Mouse (Mus musculus): ENCODE measurements at regions not wholly inside any gene's neighbourhood (a gene's known extent, or its start where the extent isn't known, plus 50 kb on each side); places are given as distances from the start of the nearest gene placed in this dataset.

- H3K27ac ChIP-seq = no peak overlapping the region
- H3K9me3 ChIP-seq = no peaks in the 10 kb centered on the region
- no peak for DNase-seq (ENCODE audit: extremely low spot score, low spot score)
- no peaks in the 10 kb centered on the region for H3K36me3 ChIP-seq (replicated peaks)
- no peaks in the 10 kb centered on the region for H3K27me3 ChIP-seq (ENCODE audit: poor library complexity, severe bottlenecking)
- H3K4me1 ChIP-seq = no peaks in the 10 kb centered on the region
- H3K4me3 ChIP-seq = no peak overlapping the region
- 87% methylated on average over 2 of the region's 2 CpGs for WGBS
Observed at GRCm38 (mm10) chr3:105257096-105257495, 190.5 kb downstream of the 4930564D02Rik start.

- Histone ChIP-seq H3K27ac (no peak overlapping the region), H3K27me3 (ENCODE audit: poor library complexity, severe bottlenecking) (no peaks in the 10 kb centered on the region), H3K9me3 (no peaks in the 10 kb centered on the region), H3K36me3 (replicated peaks) (no peaks in the 10 kb centered on the region), H3K4me3 (no peak overlapping the region), H3K4me1 (peaks cover 4% of the 10 kb centered on the region; the same call in 1 of the 2 replicates)
- 36% methylated on average over 4 of the region's 4 CpGs for WGBS
- DNase-seq (ENCODE audit: extremely low spot score, low spot score) = peak; percentile 61
Observed at GRCm38 (mm10) chr3:105275241-105275640, 176.9 kb upstream of the Kcnd3 start.

GRCm38 (mm10) chr3:105280971-105281370 lies 171.2 kb upstream of the Kcnd3 start:
- Histone ChIP-seq H3K9me3 (no peaks in the 10 kb centered on the region), H3K4me3 (no peak overlapping the region), H3K27ac (no peak overlapping the region), H3K27me3 (ENCODE audit: poor library complexity, severe bottlenecking) (no peaks in the 10 kb centered on the region), H3K36me3 (replicated peaks) (no peaks in the 10 kb centered on the region), H3K4me1 (0 out of 2 replicates have a peak, but pooled peaks cover 3% of the 10 kb centered on the region)
- WGBS = 74% methylated on average over 5 of the region's 5 CpGs
- no peak for DNase-seq (ENCODE audit: extremely low spot score, low spot score)

GRCm38 (mm10) chr3:105281686-105282085 lies 170.4 kb upstream of the Kcnd3 start:
- no peaks in the 10 kb centered on the region for H3K27me3 ChIP-seq (ENCODE audit: poor library complexity, severe bottlenecking)
- H3K27ac ChIP-seq = no peak overlapping the region
- H3K9me3 ChIP-seq = no peaks in the 10 kb centered on the region
- WGBS = 93% methylated on average over 3 of the region's 3 CpGs
- no peak overlapping the region for H3K4me3 ChIP-seq
- no peaks in the 10 kb centered on the region for H3K36me3 ChIP-seq (replicated peaks)
- DNase-seq (ENCODE audit: extremely low spot score, low spot score) = no peak
- H3K4me1 ChIP-seq = 0 out of 2 replicates have a peak, but pooled peaks cover 3% of the 10 kb centered on the region

GRCm38 (mm10) chr3:105298273-105298672 lies 153.9 kb upstream of the Kcnd3 start:
- Histone ChIP-seq H3K27ac (no peak overlapping the region), H3K27me3 (ENCODE audit: poor library complexity, severe bottlenecking) (no peaks in the 10 kb centered on the region), H3K9me3 (no peaks in the 10 kb centered on the region), H3K36me3 (replicated peaks) (no peaks in the 10 kb centered on the region), H3K4me3 (no peak overlapping the region), H3K4me1 (peaks cover 6% of the 10 kb centered on the region; the same call in 1 of the 2 replicates)
- 90% methylated on average over 3 of the region's 3 CpGs for WGBS
- no peak for DNase-seq (ENCODE audit: extremely low spot score, low spot score)

- Histone ChIP-seq H3K27ac (no peak overlapping the region), H3K4me1 (peaks cover 6% of the 10 kb centered on the region; the same call in 1 of the 2 replicates), H3K9me3 (no peaks in the 10 kb centered on the region), H3K36me3 (replicated peaks) (no peaks in the 10 kb centered on the region), H3K27me3 (ENCODE audit: poor library complexity, severe bottlenecking) (no peaks in the 10 kb centered on the region), H3K4me3 (no peak overlapping the region)
- no peak for DNase-seq (ENCODE audit: extremely low spot score, low spot score)
- 67% methylated on average over 7 of the region's 7 CpGs for WGBS
Observed at GRCm38 (mm10) chr3:105300693-105301548, 151.2 kb upstream of the Kcnd3 start.

GRCm38 (mm10) chr3:105307676-105308075 lies 144.5 kb upstream of the Kcnd3 start:
- Histone ChIP-seq H3K36me3 (replicated peaks) (no peaks in the 10 kb centered on the region), H3K4me1 (0 out of 2 replicates have a peak, but pooled peaks cover 5% of the 10 kb centered on the region), H3K9me3 (no peaks in the 10 kb centered on the region), H3K27me3 (ENCODE audit: poor library complexity, severe bottlenecking) (no peaks in the 10 kb centered on the region), H3K4me3 (no peak overlapping the region), H3K27ac (no peak overlapping the region)
- WGBS = 62% methylated on average over 2 of the region's 2 CpGs
- no peak for DNase-seq (ENCODE audit: extremely low spot score, low spot score)

- DNase-seq (ENCODE audit: extremely low spot score, low spot score) = no peak
- Histone ChIP-seq H3K27me3 (ENCODE audit: poor library complexity, severe bottlenecking) (no peaks in the 10 kb centered on the region), H3K9me3 (no peaks in the 10 kb centered on the region), H3K4me3 (no peak overlapping the region), H3K36me3 (replicated peaks) (no peaks in the 10 kb centered on the region), H3K27ac (no peak overlapping the region), H3K4me1 (0 out of 2 replicates have a peak, but pooled peaks cover 5% of the 10 kb centered on the region)
- WGBS = 61% methylated on average over 2 of the region's 2 CpGs
Observed at GRCm38 (mm10) chr3:105309020-105309419, 143.1 kb upstream of the Kcnd3 start.

- Histone ChIP-seq H3K9me3 (no peaks in the 10 kb centered on the region), H3K27ac (no peak overlapping the region), H3K4me1 (no peaks in the 10 kb centered on the region), H3K36me3 (replicated peaks) (no peaks in the 10 kb centered on the region), H3K4me3 (no peak overlapping the region), H3K27me3 (ENCODE audit: poor library complexity, severe bottlenecking) (no peaks in the 10 kb centered on the region)
- 91% methylated on average over 4 of the region's 4 CpGs for WGBS
- no peak for DNase-seq (ENCODE audit: extremely low spot score, low spot score)
Observed at GRCm38 (mm10) chr3:105353268-105353667, 98.9 kb upstream of the Kcnd3 start.

GRCm38 (mm10) chr3:105354123-105354931 lies 97.8 kb upstream of the Kcnd3 start:
- H3K27me3 ChIP-seq (ENCODE audit: poor library complexity, severe bottlenecking) = no peaks in the 10 kb centered on the region
- H3K27ac ChIP-seq = no peak overlapping the region
- no peaks in the 10 kb centered on the region for H3K4me1 ChIP-seq
- WGBS = 79% methylated on average over 16 of the region's 16 CpGs
- H3K4me3 ChIP-seq = no peak overlapping the region
- DNase-seq (ENCODE audit: extremely low spot score, low spot score) = no peak
- H3K9me3 ChIP-seq = no peaks in the 10 kb centered on the region
- no peaks in the 10 kb centered on the region for H3K36me3 ChIP-seq (replicated peaks)

- Histone ChIP-seq H3K36me3 (replicated peaks) (no peaks in the 10 kb centered on the region), H3K27ac (no peak overlapping the region), H3K4me1 (0 out of 2 replicates have a peak, but pooled peaks cover 2% of the 10 kb centered on the region), H3K9me3 (no peaks in the 10 kb centered on the region), H3K4me3 (no peak overlapping the region), H3K27me3 (ENCODE audit: poor library complexity, severe bottlenecking) (no peaks in the 10 kb centered on the region)
- 87% methylated on average over 2 of the region's 2 CpGs for WGBS
- no peak for DNase-seq (ENCODE audit: extremely low spot score, low spot score)
Observed at GRCm38 (mm10) chr3:105357511-105357910, 94.6 kb upstream of the Kcnd3 start.

- no peak for DNase-seq (ENCODE audit: extremely low spot score, low spot score)
- Histone ChIP-seq H3K36me3 (replicated peaks) (no peaks in the 10 kb centered on the region), H3K4me3 (no peak overlapping the region), H3K4me1 (peaks cover 3% of the 10 kb centered on the region; the same call in 1 of the 2 replicates), H3K27ac (no peak overlapping the region), H3K9me3 (no peaks in the 10 kb centered on the region), H3K27me3 (ENCODE audit: poor library complexity, severe bottlenecking) (no peaks in the 10 kb centered on the region)
- 69% methylated on average over 3 of the region's 3 CpGs for WGBS
Observed at GRCm38 (mm10) chr3:105359636-105360035, 92.5 kb upstream of the Kcnd3 start.

GRCm38 (mm10) chr3:105364685-105365084 lies 87.4 kb upstream of the Kcnd3 start:
- no peaks in the 10 kb centered on the region for H3K27me3 ChIP-seq (ENCODE audit: poor library complexity, severe bottlenecking)
- 79% methylated on average over 5 of the region's 5 CpGs for WGBS
- no peak overlapping the region for H3K4me3 ChIP-seq
- peaks cover 13% of the 10 kb centered on the region; the same call in 1 of the 2 replicates for H3K4me1 ChIP-seq
- H3K27ac ChIP-seq = no peak overlapping the region
- no peaks in the 10 kb centered on the region for H3K36me3 ChIP-seq (replicated peaks)
- no peaks in the 10 kb centered on the region for H3K9me3 ChIP-seq
- peak; percentile 9 for DNase-seq (ENCODE audit: extremely low spot score, low spot score)
